Mouse (Mus musculus): ENCODE results near the gene Olfr455.

The Olfr455 gene

DNA sequence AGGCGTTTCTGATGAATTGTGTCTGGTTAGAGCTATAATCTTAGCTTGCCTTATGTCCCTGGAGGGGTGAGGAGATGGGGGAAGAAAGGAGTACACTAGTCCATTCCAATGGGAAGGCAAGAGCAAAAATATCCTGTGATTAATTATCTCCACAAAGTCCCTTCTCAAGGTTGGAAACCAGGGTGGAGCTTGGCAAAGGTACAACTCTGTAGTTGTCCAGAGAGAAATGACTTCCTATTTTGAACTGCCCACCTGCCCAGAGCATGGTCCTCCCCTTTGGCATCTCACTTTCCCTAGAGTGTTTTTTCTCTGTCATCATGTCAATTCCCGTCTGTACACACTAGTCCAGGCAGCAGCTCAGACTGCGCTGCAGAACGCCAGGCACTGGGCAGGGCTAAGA lies at the start of gene Olfr455:
Olfr455 (minus strand) TSS at position 127 of the 400 bp plus-strand sequence.
- no peak for DNase-seq (ENCODE audit: low read depth, low spot score)

DNA sequence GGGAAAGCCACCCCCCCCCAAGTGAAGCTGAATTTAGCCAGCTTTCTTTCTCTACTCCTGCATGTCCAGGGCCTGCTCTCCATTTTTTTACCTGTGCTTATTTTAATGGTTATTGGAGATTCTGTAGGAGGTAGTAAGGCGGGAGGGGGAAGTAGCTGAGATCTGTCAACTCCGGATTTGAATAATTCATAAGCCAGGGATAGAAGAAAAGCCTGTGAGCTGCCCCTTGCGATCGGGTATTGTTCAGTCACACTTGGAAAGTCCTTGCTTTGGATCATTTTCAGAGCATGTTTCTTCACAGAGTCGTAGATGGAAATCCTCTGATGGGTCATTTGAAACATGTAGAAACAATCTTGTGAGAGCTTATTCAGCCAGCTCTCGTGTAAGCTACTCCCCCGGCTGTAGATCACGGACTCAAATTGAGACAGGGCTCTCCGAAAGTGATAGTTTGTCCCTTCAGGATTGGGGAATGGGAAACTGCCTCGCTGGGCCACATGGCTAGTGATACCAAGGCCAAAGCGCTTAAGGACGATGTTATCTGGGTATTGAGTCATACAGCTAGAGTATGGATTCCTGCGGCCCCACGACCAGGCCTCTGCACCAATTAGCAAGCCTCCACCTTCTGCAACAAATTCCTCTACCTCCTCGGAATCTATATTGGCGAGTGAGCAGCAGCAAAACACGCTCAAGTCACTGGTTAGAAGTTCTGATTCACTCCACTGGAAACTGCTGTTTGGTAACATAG lies 45.9 kb upstream of the Olfr455 start:
- DNase-seq (ENCODE audit: low read depth, low spot score): no peak

DNA sequence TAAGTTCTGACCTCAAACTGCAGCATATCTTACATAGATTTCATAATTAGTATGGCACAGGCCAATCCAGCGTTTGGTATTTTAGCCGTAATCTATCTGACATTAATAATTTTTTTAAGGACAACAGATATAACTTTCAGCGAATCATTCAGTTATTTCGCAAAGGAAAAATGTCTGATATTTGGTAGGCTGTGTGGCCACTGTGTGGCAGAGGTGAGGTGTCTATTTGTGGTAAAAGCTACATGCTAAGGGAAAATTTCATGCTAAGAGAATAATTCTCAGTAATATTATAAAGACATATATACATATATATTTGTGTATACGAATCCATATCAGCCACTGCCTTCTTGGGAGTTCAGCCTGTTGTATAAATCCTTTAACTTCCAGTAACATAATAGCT lies 39.2 kb upstream of the Olfr455 start:
- DNase-seq (ENCODE audit: low read depth, low spot score): no peak

DNA sequence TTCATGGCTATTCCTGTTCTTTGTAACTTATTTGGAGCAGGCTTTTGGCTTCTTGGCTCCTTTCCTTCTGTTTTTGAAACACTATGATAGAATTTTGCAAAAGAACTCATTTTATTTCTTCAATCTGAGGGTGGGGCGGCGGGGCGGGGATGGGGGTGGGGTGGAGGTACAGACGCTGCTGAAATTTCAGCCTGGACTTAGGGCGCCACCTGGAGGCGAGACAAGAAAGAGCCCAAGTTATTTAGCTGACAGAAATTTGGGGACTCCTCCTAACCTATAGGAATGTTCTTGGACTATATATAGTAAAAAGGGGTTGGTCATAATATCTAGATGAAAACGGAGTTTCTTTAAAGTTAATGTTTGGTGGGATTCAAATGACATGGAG lies 36.1 kb upstream of the Olfr455 start:
- peak; percentile 2 for DNase-seq (ENCODE audit: low read depth, low spot score)

DNA sequence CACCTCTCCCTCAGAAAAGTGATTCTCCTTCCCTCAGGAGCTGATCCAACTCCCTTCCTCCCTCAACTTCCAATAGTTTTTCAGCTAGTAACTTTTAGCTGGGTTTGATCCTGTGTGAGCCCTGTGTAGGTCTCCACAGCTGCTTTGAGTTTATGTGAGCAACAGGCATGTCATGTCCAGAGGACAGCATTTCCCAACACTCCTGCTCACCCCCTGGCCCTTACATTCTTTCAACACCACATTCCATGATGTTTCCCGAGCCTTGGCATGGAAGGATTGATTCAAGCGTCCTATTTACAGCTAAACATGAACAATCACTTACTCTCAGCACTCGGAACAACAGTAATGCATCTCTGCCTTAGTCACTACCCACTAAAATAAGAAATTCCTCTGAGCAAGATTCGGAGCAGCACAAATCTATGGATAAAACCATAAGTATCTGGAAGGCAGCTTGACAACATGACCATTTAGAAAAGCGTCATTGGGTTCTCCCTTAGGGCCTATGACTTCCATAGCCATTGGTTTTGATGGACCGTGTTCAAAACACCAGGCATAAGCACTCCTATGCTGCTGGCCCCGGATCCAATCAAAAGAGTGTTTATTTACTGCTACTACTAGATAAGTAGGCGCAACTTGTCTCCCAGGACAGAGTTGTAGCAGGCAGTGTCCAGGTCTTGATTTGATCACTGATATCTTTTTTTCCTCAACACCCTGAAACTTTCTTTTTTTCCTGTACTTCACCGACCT lies 35.5 kb upstream of the Olfr455 start:
- no peak for DNase-seq (ENCODE audit: low read depth, low spot score)

DNA sequence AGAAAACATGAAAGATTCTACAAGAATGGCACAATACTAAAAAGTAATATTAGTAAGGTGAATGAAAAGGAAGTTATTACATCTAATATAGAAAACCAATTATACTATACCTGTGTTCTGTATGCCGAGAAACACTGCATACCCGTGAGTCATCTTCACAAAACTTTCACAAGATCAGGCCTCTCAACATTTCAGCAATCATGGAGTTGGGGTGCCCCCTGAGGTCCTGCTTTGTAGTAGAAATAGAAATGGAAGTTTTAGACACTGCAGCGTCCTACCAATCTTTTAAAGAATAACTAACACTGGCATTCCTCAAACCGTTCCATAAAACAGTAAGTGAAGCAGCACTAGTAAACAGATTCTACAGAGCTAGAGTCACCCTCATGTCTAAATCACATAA lies 31.3 kb upstream of the Olfr455 start:
- no peak for DNase-seq (ENCODE audit: low read depth, low spot score)

DNA sequence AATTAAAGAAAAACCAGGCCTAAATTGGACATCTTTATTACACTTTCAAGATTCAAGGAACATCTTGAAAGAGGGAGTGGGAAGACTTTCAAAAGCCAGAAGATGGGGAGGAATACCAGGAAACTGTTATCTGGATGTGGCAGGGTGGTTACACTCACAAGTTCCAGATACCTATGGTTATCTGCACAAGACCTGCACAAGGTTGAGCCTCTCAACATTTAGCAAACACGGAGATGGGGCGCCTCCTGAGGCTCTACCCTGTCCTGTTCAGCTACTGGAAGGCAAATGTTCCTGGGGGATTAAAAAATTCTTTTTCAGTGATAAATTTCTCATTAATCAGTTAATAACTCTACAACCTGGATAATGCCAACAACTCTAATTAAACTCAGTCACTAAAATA lies 30.0 kb upstream of the Olfr455 start:
- DNase-seq (ENCODE audit: low read depth, low spot score): no peak

DNA sequence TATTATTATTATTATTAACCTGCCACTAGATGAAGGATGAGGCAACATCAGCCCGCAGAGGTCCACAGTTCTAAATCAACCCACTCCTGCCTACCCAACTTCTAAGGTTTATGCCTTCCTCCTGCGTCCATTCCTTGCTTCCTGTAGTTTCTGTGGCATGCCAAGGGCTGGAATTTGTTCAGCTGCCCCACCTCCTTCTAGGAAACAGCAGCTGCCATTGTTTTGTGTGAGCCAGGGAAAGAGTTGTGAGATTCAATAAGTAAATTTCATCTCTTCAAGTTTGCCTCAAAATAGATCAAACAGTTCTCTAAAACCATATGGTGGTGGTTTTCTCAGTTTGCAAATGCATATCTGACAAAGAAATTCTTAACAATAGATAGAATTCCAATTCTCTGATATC lies 20.8 kb upstream of the Olfr455 start:
- no peak for DNase-seq (ENCODE audit: low read depth, low spot score)

DNA sequence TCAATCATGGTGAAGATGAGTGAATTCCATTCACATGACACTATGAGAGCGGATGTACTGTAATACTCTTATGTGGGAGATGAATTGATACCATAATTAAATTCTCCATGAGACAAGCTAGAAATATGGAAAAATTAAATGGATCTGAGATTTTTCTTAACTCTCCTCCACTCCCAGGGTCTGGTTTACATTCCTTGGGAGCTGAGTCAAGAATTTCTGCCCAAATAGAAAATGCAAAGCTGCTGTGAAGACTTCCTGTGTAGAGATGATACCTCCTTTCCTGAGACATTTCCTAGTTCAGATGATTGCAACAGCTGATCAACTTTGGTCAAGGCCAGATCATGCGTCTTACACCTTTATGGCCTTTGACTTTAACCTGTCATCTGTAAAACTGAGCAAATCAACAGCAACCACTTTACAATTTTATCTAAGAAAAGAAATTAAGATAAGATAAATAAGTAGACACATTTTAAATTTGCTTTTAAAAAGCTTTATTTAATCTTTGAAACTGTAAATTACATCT lies 18.8 kb upstream of the Olfr455 start:
- no peak for DNase-seq (ENCODE audit: low read depth, low spot score)

DNA sequence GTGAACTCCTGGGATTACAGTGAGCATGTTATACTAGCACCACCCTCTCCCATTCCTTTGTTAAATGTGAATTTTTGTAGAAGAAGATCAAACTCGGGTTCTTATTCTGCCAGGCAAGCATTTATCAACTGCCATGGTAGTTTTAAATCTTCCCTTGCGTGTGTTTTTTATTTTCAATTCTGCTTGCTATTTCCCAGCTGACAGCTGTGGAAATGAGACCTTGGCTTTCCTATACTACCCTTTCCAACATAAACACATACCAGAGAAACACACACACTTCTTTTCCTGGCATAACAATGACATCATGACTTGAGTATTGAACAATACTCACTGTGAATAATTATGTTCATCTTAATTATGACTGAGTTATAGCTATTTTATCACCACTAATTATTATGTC lies 14.9 kb upstream of the Olfr455 start:
- no peak for DNase-seq (ENCODE audit: low read depth, low spot score)

DNA sequence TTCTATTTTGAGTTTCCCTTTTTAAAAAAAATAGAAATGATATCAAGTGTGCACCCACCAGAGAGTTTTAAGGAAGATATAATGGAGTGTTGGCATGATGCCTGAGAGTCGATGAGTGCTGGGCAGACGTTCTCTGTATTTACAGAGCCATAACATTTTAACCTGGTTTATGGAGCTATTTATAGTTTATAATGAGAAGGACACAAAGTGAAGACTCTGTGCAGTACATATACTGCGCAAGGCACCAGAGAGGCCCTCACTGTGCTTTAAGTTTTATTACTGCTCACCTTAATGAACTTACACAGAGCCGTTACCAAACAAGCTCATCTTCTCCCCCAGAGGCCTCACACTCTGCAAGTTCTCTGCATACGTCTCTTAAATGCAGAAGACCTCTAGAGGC lies 13.5 kb upstream of the Olfr455 start:
- no peak for DNase-seq (ENCODE audit: low read depth, low spot score)

DNA sequence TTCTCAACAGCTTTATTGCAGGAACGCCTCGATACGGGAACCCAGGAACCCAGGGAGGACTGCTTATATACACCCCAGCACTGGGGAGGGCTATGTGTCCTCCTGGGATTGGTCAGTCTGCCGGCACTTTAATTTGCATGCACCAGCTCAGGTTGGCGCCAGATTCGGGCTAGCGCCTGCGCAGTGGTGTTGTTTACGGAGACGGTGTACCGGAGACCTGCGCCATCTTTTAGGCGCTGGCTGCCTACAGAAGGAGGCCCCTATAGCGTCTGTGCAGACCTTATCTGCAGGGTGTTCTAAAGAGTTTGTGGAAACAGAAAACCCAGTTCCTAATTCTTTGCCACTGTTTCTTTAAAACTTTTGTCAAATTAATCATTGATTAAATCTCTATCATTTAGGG lies 11.3 kb upstream of the Olfr455 start:
- DNase-seq (ENCODE audit: low read depth, low spot score): no peak

DNA sequence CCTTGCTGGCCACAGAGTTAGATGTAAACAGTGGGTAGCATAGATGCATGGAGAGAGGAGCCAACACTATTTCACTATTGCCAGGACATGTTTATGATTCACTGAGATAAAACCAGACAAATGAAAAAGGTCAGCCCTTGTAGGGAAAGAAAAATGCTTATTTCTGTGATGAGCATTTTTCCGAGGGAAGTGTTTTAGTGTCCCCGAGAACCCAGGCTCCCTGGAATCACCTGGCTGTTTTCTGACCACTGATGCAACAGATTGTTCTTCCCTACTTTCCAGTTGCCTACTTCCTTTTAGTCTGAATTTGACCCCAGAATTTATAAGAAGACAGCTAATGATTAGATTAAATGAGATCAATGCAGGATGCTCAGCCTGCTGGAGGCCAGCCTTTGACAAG lies 1.2 kb downstream of the Olfr455 start:
- no peak for DNase-seq (ENCODE audit: low read depth, low spot score)

DNA sequence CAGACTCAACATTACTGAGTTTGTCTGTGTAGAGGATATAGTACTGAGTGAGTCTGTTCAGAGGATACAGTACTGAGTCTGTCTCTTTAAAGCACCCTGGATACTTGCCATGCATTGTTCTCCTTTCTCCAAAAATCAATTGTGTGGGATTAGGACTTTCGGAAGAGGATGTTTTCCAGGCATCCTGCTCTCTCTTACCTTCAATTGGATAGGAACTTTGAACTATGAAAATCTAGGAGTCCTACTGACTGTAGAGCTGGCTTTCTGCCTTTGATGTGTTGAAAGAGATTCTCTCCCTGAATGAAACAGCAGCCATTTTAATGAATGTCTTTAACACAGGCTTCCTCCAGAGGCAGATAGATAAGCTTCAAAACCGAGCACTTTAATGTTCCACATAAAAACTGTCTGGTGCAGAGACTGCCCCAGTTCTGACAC lies 1.9 kb downstream of the Olfr455 start:
- DNase-seq (ENCODE audit: low read depth, low spot score): no peak

DNA sequence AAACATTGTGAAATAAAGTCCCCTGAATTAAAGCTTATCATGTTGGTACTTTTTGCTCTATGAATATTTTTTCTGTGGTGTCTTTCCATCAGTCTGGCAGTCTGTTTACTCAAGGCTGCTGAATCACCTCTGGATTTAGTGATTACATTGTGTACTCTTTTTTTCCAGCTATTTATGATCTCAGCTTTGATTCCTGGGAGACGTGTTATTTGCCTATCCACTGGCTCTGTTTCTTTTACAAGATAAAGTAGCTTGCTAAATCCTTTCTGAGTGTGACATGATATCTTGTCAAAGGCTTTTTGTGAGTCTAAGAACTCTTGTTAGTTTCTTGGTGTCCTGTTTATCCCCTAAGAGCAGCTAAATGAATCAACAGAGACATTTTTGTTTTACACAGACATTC lies 2.5 kb downstream of the Olfr455 start:
- no peak for DNase-seq (ENCODE audit: low read depth, low spot score)

DNA sequence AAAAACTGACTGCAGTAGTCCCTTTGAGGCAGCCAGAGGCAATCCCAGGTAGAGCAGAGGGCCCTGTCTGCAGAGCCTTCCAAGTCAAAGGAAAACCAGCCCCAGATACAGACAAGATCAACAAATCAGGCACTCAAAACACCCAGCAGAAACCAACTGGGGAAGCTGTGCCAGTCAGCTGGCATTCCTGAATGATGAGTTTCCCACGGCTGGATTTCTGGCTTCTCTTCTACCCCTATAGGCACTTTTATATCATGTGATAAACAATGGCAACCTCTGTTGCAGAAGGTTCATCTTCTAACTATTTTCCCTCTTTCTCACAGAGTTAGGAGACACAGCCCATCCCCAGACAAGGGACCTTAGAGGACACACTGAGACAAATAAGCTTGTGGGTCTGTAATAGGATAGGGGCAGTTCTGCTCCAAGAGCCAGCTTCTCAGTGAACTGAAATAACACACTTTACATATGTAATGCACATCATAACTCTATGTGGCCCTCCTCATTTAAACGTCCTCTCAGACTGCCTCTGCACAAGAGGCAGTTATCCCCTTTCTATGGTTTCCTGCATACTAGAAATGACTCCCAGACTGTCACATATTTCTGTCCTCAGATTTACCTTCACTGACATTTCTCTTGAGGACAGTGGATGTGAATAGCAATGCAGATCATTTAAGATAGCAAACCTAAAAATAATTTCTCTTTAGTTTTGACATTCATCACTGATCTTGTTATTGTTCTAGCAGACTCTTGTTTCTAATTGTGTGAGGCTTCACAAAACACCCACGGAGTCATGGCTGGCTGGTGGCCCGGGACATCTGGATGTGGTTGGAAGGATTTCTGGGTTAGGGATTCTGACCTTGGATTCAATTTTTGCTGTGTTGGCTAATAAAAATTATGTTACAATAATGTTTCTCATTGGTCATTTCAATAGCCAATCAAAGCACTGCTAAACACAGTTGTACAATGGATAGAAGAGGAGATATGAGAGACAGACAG lies 5.1 kb downstream of the Olfr455 start:
- DNase-seq (ENCODE audit: low read depth, low spot score): no peak

DNA sequence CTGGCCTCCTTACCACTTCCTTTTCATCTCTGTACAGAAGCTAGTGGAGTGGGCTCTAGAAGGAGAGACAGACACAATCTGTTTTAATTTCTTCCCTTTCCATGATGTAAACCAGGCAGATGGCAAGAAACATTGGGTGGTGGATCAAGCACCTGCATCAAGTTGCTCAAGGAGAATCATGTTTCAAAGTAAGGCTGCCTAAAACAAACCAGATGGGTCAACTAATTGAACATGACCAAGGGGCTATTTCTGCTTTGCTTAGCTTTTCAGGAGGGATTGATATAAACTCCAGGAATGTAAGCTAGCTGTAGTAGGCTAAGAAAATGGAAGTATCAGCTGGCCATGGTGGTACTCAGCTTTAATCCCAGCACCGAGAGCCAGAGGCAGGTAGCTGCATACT lies 6.7 kb downstream of the Olfr455 start:
- DNase-seq (ENCODE audit: low read depth, low spot score): no peak

DNA sequence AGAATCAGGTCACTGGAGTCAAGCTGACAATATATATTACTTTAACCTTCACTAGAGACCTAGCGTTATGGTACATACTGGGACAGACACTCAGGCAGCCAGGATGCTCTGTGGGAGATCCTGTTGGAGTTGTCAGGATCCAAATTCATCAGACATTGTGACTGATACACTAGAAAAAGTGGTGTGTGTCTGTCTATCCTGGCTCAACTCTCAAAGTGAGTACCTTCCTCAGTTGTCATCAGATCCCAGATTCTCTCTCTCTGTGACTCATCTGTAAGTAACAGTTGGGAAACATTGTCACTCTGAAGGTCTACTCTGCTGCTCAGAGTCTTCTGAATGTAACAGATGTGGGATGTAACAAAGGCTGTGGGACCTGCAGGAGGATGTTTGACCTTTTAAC lies 7.7 kb downstream of the Olfr455 start:
- no peak for DNase-seq (ENCODE audit: low read depth, low spot score)

DNA sequence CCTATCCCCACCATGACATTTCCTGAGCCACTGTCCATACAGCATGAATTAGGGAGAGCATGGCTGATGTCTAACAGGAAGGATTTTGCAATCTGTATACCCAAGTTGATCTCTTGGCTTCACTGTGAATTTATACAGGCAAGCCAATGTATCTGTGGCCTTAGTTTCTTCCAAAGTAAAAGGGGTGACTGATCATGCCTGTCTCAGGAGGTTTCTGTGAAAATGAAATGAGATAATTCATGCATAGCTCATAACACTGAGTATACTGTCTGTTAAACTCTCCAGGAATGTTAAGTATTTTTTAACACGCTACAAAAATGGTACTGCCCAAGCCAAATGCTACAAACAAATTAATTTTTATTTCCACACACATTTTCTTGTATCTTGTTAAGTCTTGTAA lies 33.9 kb downstream of the Olfr455 start:
- no peak for DNase-seq (ENCODE audit: low read depth, low spot score)

DNA sequence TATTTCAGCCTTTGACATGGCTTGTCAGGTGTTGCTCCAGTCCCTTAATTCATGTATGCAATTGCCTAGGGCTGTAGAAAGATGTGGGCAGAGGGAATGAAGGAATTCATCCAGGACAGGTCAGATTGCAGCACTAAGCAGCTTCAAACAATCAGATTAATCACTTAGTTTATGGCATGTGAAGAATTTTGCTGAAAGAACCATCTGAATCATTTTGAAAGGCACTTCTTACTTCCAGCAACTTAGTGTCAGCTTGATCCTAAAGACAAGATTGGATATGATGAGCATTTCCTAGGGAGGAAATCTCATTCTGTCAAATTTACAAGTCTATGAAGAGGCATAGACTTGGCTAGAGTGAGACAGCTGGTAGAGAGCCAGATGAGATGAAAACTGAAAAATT lies 38.1 kb downstream of the Olfr455 start:
- no peak for DNase-seq (ENCODE audit: low read depth, low spot score)

DNA sequence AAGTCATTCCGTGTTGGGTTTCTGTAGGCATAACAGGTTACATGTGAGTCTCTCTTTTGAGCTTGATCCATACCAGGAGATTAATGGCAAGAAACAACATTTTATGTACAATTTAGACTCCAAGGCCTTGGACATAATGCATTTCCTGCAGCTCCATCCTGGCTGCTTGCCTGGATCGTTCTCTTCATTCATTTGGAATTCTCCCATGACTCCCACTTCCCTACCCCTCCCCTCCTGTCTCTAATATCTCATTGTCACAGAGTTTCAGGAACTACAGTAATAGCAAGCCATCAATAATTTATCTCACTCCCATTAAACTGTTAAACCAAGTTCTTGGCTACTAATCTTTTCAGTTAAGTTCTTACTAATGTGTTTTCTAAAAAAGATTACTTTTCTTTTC lies 43.9 kb downstream of the Olfr455 start:
- no peak for DNase-seq (ENCODE audit: low read depth, low spot score)

DNA sequence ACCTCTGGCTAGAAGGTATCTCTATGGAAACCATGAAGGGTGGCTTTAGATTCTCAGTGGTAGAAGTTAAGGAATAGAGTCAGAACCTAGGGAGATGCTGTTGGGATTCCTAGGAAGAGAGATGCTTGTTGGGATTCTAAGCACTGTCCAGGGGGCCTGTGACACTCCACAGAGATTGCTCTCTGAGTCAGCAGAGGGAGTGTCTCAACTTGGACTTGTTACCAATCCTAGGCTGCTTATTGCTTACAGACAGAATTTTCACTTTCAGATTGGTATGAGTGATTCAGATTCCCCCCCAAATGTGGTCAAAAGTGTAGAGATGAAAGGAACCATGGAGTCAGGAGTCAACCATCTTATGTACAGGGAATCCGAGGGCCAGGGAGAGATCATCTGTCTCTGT lies 57.7 kb downstream of the Olfr455 start:
- DNase-seq (ENCODE audit: low read depth, low spot score): no peak

All from retina, adult 2 months (tissue).